Mouse (Mus musculus): ENCODE results near the gene Ube2d1. TPM values are rescaled to one million over a fixed set of nuclear protein-coding genes. Genes with fewer than 3 reads are reported as not detected.

Gene Ube2d1
- 14.9 and 20.1 TPM in 2 replicates for polyA plus RNA-seq (2012; ENCODE audit: insufficient read depth, insufficient read length, missing spikeins)

GRCm38 (mm10) chr10:71285126-71285580 is at the start of gene Ube2d1:
TSS of gene Ube2d1 (minus strand) at chr10:71285262.
- Histone ChIP-seq H3K4me3 (ENCODE audit: insufficient read depth, low read depth, low read length) (peak within 1 kb of the TSS; percentile 92), H3K27ac (replicated peaks; ENCODE audit: low read depth, low read length) (no peak within 1 kb of the TSS), H3K4me1 (ENCODE audit: control insufficient read depth, insufficient read depth, insufficient read length, low read length) (peaks cover 2% of the 10 kb centered on the region; the same call in 1 of the 2 replicates)

- no peaks in the 10 kb centered on the region for H3K4me1 ChIP-seq (ENCODE audit: control insufficient read depth, insufficient read depth, insufficient read length, low read length)
- H3K27ac ChIP-seq (replicated peaks; ENCODE audit: low read depth, low read length): no peak overlapping the region
- no peak overlapping the region for H3K4me3 ChIP-seq (ENCODE audit: insufficient read depth, low read depth, low read length)
Measured at GRCm38 (mm10) chr10:71332859-71333258, 47.8 kb upstream of the Ube2d1 start.

GRCm38 (mm10) chr10:71332376-71332775 is 47.3 kb upstream of the Ube2d1 start:
- no peak overlapping the region for H3K4me3 ChIP-seq (ENCODE audit: insufficient read depth, low read depth, low read length)
- no peak overlapping the region for H3K27ac ChIP-seq (replicated peaks; ENCODE audit: low read depth, low read length)
- no peaks in the 10 kb centered on the region for H3K4me1 ChIP-seq (ENCODE audit: control insufficient read depth, insufficient read depth, insufficient read length, low read length)

- no peak overlapping the region for H3K4me3 ChIP-seq (ENCODE audit: insufficient read depth, low read depth, low read length)
Measured at GRCm38 (mm10) chr10:71331908-71332307, 46.8 kb upstream of the Ube2d1 start.

GRCm38 (mm10) chr10:71330070-71330469 is 45.0 kb upstream of the Ube2d1 start:
- no peak overlapping the region for H3K27ac ChIP-seq (replicated peaks; ENCODE audit: low read depth, low read length)
- no peak overlapping the region for H3K4me3 ChIP-seq (ENCODE audit: insufficient read depth, low read depth, low read length)
- H3K4me1 ChIP-seq (ENCODE audit: control insufficient read depth, insufficient read depth, insufficient read length, low read length): no peaks in the 10 kb centered on the region

More at GRCm38 (mm10) chr10:71331908-71332307, 46.8 kb upstream of the Ube2d1 start:
- no peaks in the 10 kb centered on the region for H3K4me1 ChIP-seq (ENCODE audit: control insufficient read depth, insufficient read depth, insufficient read length, low read length)
- H3K27ac ChIP-seq (replicated peaks; ENCODE audit: low read depth, low read length): no peak overlapping the region

GRCm38 (mm10) chr10:71329295-71329694 is 44.2 kb upstream of the Ube2d1 start:
- Histone ChIP-seq H3K4me1 (ENCODE audit: control insufficient read depth, insufficient read depth, insufficient read length, low read length) (no peaks in the 10 kb centered on the region), H3K27ac (replicated peaks; ENCODE audit: low read depth, low read length) (no peak overlapping the region), H3K4me3 (ENCODE audit: insufficient read depth, low read depth, low read length) (no peak overlapping the region)

- Histone ChIP-seq H3K4me1 (ENCODE audit: control insufficient read depth, insufficient read depth, insufficient read length, low read length) (no peaks in the 10 kb centered on the region), H3K4me3 (ENCODE audit: insufficient read depth, low read depth, low read length) (no peak overlapping the region), H3K27ac (replicated peaks; ENCODE audit: low read depth, low read length) (no peak overlapping the region)
Measured at GRCm38 (mm10) chr10:71328870-71329269, 43.8 kb upstream of the Ube2d1 start.

GRCm38 (mm10) chr10:71328382-71328781 is 43.3 kb upstream of the Ube2d1 start:
- Histone ChIP-seq H3K27ac (replicated peaks; ENCODE audit: low read depth, low read length) (no peak overlapping the region), H3K4me1 (ENCODE audit: control insufficient read depth, insufficient read depth, insufficient read length, low read length) (no peaks in the 10 kb centered on the region), H3K4me3 (ENCODE audit: insufficient read depth, low read depth, low read length) (no peak overlapping the region)

- H3K4me3 ChIP-seq (ENCODE audit: insufficient read depth, low read depth, low read length): no peak overlapping the region
- H3K27ac ChIP-seq (replicated peaks; ENCODE audit: low read depth, low read length): no peak overlapping the region
- H3K4me1 ChIP-seq (ENCODE audit: control insufficient read depth, insufficient read depth, insufficient read length, low read length): no peaks in the 10 kb centered on the region
Measured at GRCm38 (mm10) chr10:71327386-71327785, 42.3 kb upstream of the Ube2d1 start.

- Histone ChIP-seq H3K4me3 (ENCODE audit: insufficient read depth, low read depth, low read length) (no peak overlapping the region), H3K4me1 (ENCODE audit: control insufficient read depth, insufficient read depth, insufficient read length, low read length) (no peaks in the 10 kb centered on the region), H3K27ac (replicated peaks; ENCODE audit: low read depth, low read length) (no peak overlapping the region)
Measured at GRCm38 (mm10) chr10:71326789-71327188, 41.7 kb upstream of the Ube2d1 start.

GRCm38 (mm10) chr10:71326123-71326522 is 41.1 kb upstream of the Ube2d1 start:
- H3K4me3 ChIP-seq (ENCODE audit: insufficient read depth, low read depth, low read length): no peak overlapping the region
- no peaks in the 10 kb centered on the region for H3K4me1 ChIP-seq (ENCODE audit: control insufficient read depth, insufficient read depth, insufficient read length, low read length)
- no peak overlapping the region for H3K27ac ChIP-seq (replicated peaks; ENCODE audit: low read depth, low read length)

GRCm38 (mm10) chr10:71323669-71324068 is 38.6 kb upstream of the Ube2d1 start:
- Histone ChIP-seq H3K4me3 (ENCODE audit: insufficient read depth, low read depth, low read length) (no peak overlapping the region), H3K27ac (replicated peaks; ENCODE audit: low read depth, low read length) (no peak overlapping the region), H3K4me1 (ENCODE audit: control insufficient read depth, insufficient read depth, insufficient read length, low read length) (no peaks in the 10 kb centered on the region)

GRCm38 (mm10) chr10:71316497-71316896 is 31.4 kb upstream of the Ube2d1 start:
- Histone ChIP-seq H3K27ac (replicated peaks; ENCODE audit: low read depth, low read length) (no peak overlapping the region), H3K4me1 (ENCODE audit: control insufficient read depth, insufficient read depth, insufficient read length, low read length) (no peaks in the 10 kb centered on the region), H3K4me3 (ENCODE audit: insufficient read depth, low read depth, low read length) (no peak overlapping the region)

- H3K27ac ChIP-seq (replicated peaks; ENCODE audit: low read depth, low read length): no peak overlapping the region
- no peak overlapping the region for H3K4me3 ChIP-seq (ENCODE audit: insufficient read depth, low read depth, low read length)
- H3K4me1 ChIP-seq (ENCODE audit: control insufficient read depth, insufficient read depth, insufficient read length, low read length): no peaks in the 10 kb centered on the region
Measured at GRCm38 (mm10) chr10:71316056-71316455, 31.0 kb upstream of the Ube2d1 start.

- H3K4me1 ChIP-seq (ENCODE audit: control insufficient read depth, insufficient read depth, insufficient read length, low read length): no peaks in the 10 kb centered on the region
- no peak overlapping the region for H3K27ac ChIP-seq (replicated peaks; ENCODE audit: low read depth, low read length)
- no peak overlapping the region for H3K4me3 ChIP-seq (ENCODE audit: insufficient read depth, low read depth, low read length)
Measured at GRCm38 (mm10) chr10:71314596-71314995, 29.5 kb upstream of the Ube2d1 start.

GRCm38 (mm10) chr10:71310288-71310687 is 25.2 kb upstream of the Ube2d1 start:
- Histone ChIP-seq H3K4me3 (ENCODE audit: insufficient read depth, low read depth, low read length) (no peak overlapping the region), H3K27ac (replicated peaks; ENCODE audit: low read depth, low read length) (no peak overlapping the region), H3K4me1 (ENCODE audit: control insufficient read depth, insufficient read depth, insufficient read length, low read length) (no peaks in the 10 kb centered on the region)

All from brown adipose tissue, adult 24 weeks (tissue).